Mouse (Mus musculus) CD4-positive naive resting alpha-beta T cell, adult 76 days (primary cell): ENCODE data around the gene Pirb. TPM values are rescaled to one million over a fixed set of nuclear protein-coding genes. Genes with fewer than 3 reads are reported as not detected.

Experiments used
- total RNA-seq: library from RNA; stranded (reverse); gene quantifications from one replicate; pipeline ENCODE4 v1.2.4, GENCODE M21; 2023

The Pirb gene
- total RNA-seq, result 7.3 TPM

DNA sequence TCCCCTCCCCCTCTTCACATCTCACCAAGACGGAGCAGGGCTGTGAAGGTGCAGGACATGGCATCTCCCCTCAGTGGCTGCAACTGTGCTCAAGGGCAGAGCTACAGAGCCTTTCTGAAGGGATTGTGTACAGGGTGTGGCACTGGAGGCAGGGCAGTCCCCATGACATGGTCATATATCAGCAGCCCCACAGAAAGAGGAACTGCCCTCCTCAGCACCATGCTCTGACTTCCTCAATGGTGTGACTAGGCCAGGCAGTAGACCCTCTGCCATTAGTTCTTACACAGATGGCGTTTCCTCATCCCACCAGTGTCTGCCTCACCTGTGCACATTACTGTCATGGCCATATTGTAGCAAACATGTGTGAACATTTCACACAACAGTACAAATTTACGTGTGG, at the start of gene Pirb:
Pirb (minus strand) TSS at position 124 of the 400 bp plus-strand sequence.

DNA sequence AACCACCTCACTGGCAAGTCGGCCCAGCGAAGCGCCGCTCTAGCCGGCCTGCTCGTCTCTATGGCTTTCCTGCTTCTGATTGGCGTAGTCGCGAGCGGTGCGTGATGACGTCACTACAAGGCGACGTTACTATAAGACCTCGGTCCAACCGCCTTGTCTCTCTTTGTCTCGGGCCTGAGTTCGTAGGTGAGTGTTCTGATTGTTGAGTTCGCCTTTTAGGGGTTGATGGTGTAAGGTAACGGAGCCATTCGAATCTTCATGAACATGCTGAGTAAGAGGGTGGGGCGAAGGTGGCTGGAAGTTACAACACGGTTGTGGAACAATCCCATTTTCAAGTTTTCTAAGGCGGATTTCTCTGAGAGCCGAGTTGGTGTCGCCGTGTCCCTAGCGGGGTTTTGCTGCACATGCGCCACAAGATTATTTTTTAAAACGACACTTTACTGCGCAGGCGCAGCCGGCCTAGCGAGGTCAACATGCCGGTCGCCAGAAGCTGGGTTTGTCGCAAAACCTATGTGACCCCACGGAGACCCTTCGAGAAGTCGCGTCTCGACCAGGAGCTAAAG, 16.2 kb downstream of the Pirb start, which contains the start of gene Rps9:
Rps9 (plus strand) TSS at position 115 of the 563 bp plus-strand sequence.

DNA sequence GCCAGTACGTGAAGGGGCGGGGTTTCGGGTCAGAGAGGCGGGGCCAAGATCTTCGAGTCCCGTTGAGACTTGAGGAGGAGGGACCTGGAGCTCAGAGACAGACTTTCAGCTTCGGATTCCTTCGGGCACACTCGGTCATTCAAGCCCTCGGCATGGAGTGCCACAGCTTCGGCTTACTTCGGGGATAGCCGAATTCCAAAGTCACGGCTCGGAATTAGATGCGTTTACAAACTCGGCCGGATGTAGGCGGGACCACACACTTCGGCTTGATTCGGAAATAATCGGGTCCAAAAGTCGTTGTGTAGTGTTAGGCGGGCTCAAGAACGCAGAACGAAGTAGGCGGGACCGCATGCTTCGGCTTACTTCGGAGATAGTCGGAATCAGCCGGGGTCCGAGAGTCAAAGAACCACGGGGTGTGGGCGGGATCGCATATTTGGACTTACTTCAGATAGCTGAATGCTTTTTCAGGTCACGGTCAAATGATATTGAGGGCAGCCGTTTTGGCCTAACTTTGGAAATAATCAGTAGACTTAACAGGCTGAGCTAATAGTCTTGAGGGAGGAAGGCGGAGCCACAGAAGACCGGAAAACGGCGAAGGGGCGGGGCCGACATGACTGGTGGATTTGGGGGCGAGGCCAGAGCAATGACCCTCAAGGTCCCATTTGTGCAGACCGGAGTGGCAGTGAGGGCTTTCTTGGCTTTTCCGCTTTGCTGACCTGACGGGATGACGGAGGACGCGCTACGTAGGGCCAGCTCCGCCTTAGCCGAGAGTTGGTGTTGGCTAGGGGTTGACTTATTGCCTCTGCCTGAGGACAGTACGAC, 27.0 kb downstream of the Pirb start, which contains the start of gene Mboat7:
Mboat7 (minus strand) TSS at position 537 of the 822 bp plus-strand sequence.

DNA sequence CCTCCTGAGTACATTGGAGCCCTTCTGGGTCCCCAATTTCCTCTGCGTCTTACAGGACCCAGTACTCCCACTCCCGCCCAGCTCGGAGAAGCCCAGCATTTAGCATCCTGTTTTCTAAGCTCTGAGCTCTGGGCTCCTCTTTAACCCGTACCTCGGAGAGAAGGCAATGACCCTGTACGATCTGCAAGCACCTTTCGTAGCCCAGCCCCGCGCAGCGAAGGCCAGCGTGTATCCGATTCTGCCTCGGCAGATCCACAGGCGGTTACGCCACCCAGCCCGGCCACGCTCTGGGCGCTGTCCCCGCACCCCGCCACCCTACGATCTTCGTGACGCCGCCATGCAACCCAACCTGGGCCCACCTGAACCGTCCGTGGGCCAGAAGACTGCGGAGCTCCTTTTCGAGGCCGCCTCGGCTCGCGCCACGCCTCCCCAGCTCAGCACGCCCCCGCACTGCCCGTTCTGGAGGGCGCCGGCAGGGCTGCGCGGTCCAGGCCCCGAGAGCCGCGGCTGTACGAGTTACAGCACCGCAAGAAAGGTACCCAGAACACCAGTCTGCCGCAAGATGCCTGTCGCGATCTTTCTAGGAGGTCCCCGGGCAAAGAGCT, 27.7 kb downstream of the Pirb start, which contains the start of gene Tsen34:
Tsen34 (plus strand) TSS at position 482 of the 605 bp plus-strand sequence.

DNA sequence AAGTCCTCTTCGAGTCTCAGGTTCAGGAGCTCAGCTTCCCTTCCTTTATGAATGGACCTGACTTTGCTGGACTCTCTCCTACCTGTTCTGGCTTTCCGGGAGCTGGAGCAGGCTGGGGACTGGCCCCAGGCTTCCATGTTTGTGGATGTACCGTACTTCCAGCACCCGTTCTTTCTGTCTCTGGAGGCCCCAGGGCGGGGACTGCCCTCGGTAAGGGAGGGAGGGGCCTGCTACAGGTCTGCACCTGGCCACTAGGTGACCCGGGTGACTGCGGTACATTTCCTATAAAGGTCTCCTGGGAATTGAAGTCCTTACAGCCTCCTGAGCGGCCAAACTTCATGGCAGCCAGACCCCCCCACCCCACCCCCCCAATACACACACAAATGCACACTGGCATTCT, 42.8 kb downstream of the Pirb start, which contains the start of gene Tmc4:
Tmc4 (minus strand) TSS at position 212 of the 400 bp plus-strand sequence.

DNA sequence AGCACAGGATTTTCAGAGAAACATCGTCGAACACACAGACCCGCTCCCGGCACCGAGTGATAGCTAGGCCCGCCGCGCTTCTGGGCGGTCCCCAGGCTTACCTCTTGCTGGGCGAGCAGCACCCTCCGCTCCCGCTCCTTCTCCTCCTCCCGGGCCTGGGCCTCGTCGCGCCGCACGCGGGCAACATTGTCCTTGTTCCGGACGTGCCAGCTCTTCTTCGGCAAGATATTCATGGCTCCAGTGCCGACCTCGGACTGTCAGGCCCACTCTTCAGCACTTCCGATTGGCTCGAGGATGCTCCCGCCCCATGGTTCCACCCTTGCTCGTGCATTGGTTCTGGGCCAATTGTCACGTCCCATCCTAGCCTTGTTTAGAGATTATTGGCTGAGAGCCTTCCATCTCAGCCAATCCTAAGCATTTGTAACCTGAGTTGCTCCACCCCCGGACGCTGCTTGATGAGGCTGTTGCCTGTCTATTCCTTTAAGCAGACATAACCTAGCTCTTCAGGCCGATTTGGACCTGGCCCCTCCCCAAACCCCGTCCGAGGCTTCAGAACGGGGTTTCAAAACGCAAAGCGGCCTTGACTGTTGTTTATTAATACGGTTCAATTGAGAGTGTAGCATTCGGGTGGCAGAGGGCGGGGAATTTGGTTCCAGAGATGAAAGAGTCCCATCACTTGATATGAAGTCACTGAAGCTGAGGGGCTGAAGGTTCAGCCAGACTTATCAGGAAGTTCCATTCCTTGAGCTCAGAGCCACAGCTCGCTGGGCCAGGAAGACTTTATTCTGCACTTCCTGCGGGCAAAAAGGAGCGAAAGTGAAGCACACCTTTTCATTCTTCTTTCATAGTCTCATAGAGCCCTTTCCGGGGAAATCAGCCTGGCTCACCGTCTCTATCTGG, 54.7 kb downstream of the Pirb start, which contains the start of gene Leng1:
Leng1 (minus strand) TSS at position 626 of the 900 bp plus-strand sequence.

Other genes starting within 250 kb of the Pirb start
- gene Tarm1, start 217.8 kb downstream of the Pirb start, total RNA-seq, result not detected
- gene Oscar, start 104.2 kb downstream of the Pirb start, total RNA-seq, result not detected
- 289 TPM for gene Ndufa3, start 103.0 kb downstream of the Pirb start, total RNA-seq
- gene Tfpt, start 90.5 kb downstream of the Pirb start, total RNA-seq, result 16.7 TPM
- gene Prpf31, start 90.4 kb downstream of the Pirb start, total RNA-seq, result 47.6 TPM
- 93.5 TPM for gene Cnot3, start 75.1 kb downstream of the Pirb start, total RNA-seq
- 11.0 TPM for gene Leng1, start 54.6 kb downstream of the Pirb start, total RNA-seq
- 10.1 TPM for gene Tmc4, start 42.8 kb downstream of the Pirb start, total RNA-seq
- 18.5 TPM for gene Tsen34, start 27.5 kb downstream of the Pirb start, total RNA-seq
- gene Mboat7, start 26.9 kb downstream of the Pirb start, total RNA-seq, result 66.9 TPM
- gene Rps9, start 16.4 kb downstream of the Pirb start, total RNA-seq, result 2,567 TPM
- 0.79 TPM for gene Gm15448, start 105.3 kb upstream of the Pirb start, total RNA-seq
- 1.8 TPM for gene Pira2, start 124.7 kb upstream of the Pirb start, total RNA-seq
- gene Gm14548, start 177.7 kb upstream of the Pirb start, total RNA-seq, result 1.3 TPM
- 0.62 TPM for gene Lilra6, start 195.1 kb upstream of the Pirb start, total RNA-seq